Mouse (Mus musculus): ENCODE measurements around the gene Lima1. TPM values are rescaled to one million over a fixed set of nuclear protein-coding genes. Genes with fewer than 3 reads are reported as not detected.

The Lima1 gene
- polyA plus RNA-seq, 1 experiment from 2014 or later: 41.1 TPM

DNA sequence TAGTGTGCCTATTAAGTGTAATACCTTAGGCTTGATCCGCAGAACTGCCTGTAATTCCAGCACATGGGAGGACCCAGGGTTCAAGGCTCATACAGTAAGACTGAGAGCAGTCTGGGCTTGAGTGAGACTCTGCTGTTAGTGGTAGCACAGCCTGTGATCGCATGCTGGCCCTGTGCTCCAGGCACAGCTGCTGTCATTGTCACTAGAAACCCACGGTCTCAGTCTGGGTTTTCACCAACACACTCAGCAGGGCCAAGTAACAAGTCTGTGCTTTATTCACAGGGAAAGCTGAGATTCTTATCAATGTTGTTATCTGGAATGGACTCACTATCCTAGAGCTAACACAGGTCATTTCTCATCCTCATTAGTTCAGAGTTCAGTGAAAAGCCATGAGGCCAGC, 121.1 kb downstream of the Lima1 start:
- TF ChIP-seq CTCF (IDR thresholded peaks at IDR 0.05; ENCODE audit: low read depth): no peak
- no peak overlapping the region for H3K4me3 ChIP-seq (ENCODE audit: low read depth, low read length)
- no peak overlapping the region for H3K9ac ChIP-seq
- WGBS: 53% methylated on average over 3 of the region's 3 CpGs
- DNase-seq: no peak
- H3K4me1 ChIP-seq (ENCODE audit: insufficient read depth): no peaks in the 10 kb centered on the region
- no peaks in the 10 kb centered on the region for H3K36me3 ChIP-seq (ENCODE audit: insufficient read depth)
- no peak overlapping the region for H3K4me2 ChIP-seq
- H3K27ac ChIP-seq (ENCODE audit: low read depth): no peak overlapping the region
- H3K27me3 ChIP-seq (ENCODE audit: insufficient read depth, low read length): no peaks in the 10 kb centered on the region
- H3K9me3 ChIP-seq (ENCODE audit: low read depth, low read length): no peaks in the 10 kb centered on the region
- ATAC-seq (ENCODE audit: insufficient read depth): no peak

DNA sequence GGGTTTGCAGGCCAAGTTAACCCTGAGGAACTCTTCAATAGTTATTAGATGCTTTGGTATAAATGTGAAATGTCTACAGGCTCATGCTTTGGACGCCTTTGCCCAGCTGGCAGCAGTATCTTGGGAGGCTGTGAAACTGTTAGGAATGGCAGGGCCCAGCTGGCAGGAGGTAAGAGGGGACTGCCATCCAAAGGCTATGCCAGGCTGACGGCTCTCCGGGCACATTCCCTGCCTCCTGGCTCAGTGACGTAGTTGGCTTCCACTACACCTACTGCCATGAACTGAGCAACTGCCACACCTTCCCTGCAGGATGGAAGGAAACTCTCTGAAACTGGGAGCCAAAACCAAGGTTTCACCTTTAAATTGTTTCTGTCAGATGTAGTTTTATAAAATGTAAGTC, 135.0 kb downstream of the Lima1 start:
- peaks cover 71% of the 10 kb centered on the region for H3K36me3 ChIP-seq (ENCODE audit: insufficient read depth)
- DNase-seq (no peak), ATAC-seq (ENCODE audit: insufficient read depth) (no peak)
- no peaks in the 10 kb centered on the region for H3K27me3 ChIP-seq (ENCODE audit: insufficient read depth, low read length)
- TF ChIP-seq CTCF (IDR thresholded peaks at IDR 0.05; ENCODE audit: low read depth): no peak
- no peak overlapping the region for H3K27ac ChIP-seq (ENCODE audit: low read depth)
- H3K9me3 ChIP-seq (ENCODE audit: low read depth, low read length): no peaks in the 10 kb centered on the region
- 92% methylated on average over 4 of the region's 4 CpGs for whole genome bisulfite sequencing
- H3K4me2 ChIP-seq: no peak overlapping the region
- no peak overlapping the region for H3K9ac ChIP-seq
- no peak overlapping the region for H3K4me3 ChIP-seq (ENCODE audit: low read depth, low read length)
- no peaks in the 10 kb centered on the region for H3K4me1 ChIP-seq (ENCODE audit: insufficient read depth)

DNA sequence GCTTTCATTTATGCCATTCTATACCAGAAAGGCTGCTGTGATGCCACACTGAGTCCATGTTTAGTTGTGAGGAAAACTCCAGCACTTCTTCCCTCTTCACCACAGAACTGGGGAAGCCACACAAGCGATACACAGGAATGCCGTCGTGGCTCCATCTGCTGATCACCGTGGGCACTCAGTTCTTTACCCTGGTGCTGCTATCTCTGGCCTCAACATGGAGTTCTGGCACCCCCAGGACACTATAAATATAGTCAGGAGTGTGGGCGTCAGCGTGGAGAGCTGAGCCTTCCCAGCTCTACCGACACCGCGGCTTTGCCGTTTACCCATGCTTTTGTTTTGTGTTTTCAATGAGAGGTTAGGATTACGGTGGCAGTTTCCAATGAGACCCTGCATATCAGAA, 138.6 kb downstream of the Lima1 start:
- Histone ChIP-seq H3K4me2 (no peak overlapping the region), H3K4me1 (ENCODE audit: insufficient read depth) (no peaks in the 10 kb centered on the region), H3K9me3 (ENCODE audit: low read depth, low read length) (no peaks in the 10 kb centered on the region), H3K4me3 (ENCODE audit: low read depth, low read length) (no peak overlapping the region), H3K27me3 (ENCODE audit: insufficient read depth, low read length) (no peaks in the 10 kb centered on the region), H3K9ac (no peak overlapping the region), H3K36me3 (ENCODE audit: insufficient read depth) (peaks cover 76% of the 10 kb centered on the region), H3K27ac (ENCODE audit: low read depth) (no peak overlapping the region)
- DNase-seq (no peak), ATAC-seq (ENCODE audit: insufficient read depth) (no peak)
- 87% methylated on average over 11 of the region's 11 CpGs for WGBS
- no peak for TF ChIP-seq CTCF (IDR thresholded peaks at IDR 0.05; ENCODE audit: low read depth)

DNA sequence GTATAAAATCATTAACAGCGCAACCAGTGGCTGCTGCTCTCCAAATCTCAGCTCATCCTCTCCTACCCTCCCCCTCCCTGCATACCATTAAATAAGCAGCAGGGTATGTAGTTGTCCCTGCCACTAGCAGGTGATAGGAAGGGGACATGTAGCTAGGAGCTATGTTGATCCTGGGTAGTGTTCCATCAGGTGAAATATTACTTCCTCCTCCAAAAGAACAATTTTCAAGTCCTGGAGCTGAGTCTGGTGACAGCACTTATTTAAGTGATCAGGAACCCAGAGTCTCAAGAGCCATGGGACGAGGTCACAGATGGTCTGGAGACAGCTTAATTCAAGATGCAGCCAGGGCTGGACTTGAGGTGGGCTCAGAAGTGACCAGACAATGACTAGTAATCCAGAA, 139.6 kb downstream of the Lima1 start:
- Histone ChIP-seq H3K27ac (ENCODE audit: low read depth) (no peak overlapping the region), H3K36me3 (ENCODE audit: insufficient read depth) (peaks cover 69% of the 10 kb centered on the region), H3K4me1 (ENCODE audit: insufficient read depth) (no peaks in the 10 kb centered on the region), H3K9ac (no peak overlapping the region), H3K27me3 (ENCODE audit: insufficient read depth, low read length) (no peaks in the 10 kb centered on the region), H3K4me2 (no peak overlapping the region), H3K4me3 (ENCODE audit: low read depth, low read length) (no peak overlapping the region), H3K9me3 (ENCODE audit: low read depth, low read length) (no peaks in the 10 kb centered on the region)
- 89% methylated on average over 2 of the region's 2 CpGs for WGBS
- no peak for DNase-seq
- no peak for ATAC-seq (ENCODE audit: insufficient read depth)
- no peak for TF ChIP-seq CTCF (IDR thresholded peaks at IDR 0.05; ENCODE audit: low read depth)

DNA sequence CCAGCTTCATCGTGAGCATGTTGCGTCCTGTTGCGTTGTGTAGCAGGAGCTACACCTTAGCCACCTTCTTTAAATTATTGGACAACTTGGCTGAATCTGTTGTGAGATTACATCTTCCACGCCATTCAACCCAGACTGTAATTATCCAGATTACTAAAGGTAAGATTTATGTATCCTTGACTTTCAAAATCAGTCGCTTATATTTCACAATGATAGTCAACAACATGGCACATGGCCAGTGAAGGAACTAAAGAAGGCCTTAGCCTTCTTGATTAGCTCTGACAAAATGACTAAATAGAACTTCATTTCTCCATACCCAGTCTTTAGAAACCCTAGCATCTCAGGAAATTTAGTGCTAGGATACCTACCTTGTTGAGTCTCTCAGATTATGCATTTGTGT, 142.1 kb downstream of the Lima1 start:
- H3K27me3 ChIP-seq (ENCODE audit: insufficient read depth, low read length): no peaks in the 10 kb centered on the region
- no peak overlapping the region for H3K9ac ChIP-seq
- peaks cover 58% of the 10 kb centered on the region for H3K36me3 ChIP-seq (ENCODE audit: insufficient read depth)
- DNase-seq (no peak), ATAC-seq (ENCODE audit: insufficient read depth) (no peak)
- H3K4me3 ChIP-seq (ENCODE audit: low read depth, low read length): no peak overlapping the region
- TF ChIP-seq CTCF (IDR thresholded peaks at IDR 0.05; ENCODE audit: low read depth): no peak
- H3K9me3 ChIP-seq (ENCODE audit: low read depth, low read length): no peaks in the 10 kb centered on the region
- H3K4me1 ChIP-seq (ENCODE audit: insufficient read depth): no peaks in the 10 kb centered on the region
- WGBS: 93% methylated on average over 5 of the region's 5 CpGs
- H3K27ac ChIP-seq (ENCODE audit: low read depth): no peak overlapping the region
- H3K4me2 ChIP-seq: no peak overlapping the region

DNA sequence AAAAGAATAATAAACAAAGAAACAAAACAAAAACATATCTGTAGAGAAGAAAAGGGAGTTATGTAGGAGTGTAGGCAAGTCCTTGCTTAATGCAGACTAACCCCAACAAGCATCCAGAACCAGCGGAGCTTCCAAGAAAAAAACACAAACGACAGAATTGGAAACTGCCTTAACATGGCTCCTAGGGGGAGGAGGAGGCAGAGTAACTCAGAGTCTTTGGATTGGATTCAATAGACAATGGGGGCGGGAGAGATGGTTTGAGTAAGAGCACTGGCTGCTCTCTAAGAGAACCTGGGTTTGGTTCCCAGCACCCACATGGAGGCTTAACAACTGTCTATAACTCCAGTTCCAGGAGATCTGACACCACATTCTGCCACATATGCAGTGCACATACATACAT, 143.6 kb downstream of the Lima1 start:
- Histone ChIP-seq H3K4me2 (no peak overlapping the region), H3K9me3 (ENCODE audit: low read depth, low read length) (no peaks in the 10 kb centered on the region), H3K9ac (no peak overlapping the region), H3K4me3 (ENCODE audit: low read depth, low read length) (no peak overlapping the region), H3K36me3 (ENCODE audit: insufficient read depth) (peaks cover 56% of the 10 kb centered on the region), H3K27ac (ENCODE audit: low read depth) (no peak overlapping the region), H3K4me1 (ENCODE audit: insufficient read depth) (peaks cover 1% of the 10 kb centered on the region), H3K27me3 (ENCODE audit: insufficient read depth, low read length) (no peaks in the 10 kb centered on the region)
- ATAC-seq (ENCODE audit: insufficient read depth): no peak
- DNase-seq: no peak
- WGBS: 89% methylated on average over 3 of the region's 3 CpGs
- no peak for TF ChIP-seq CTCF (IDR thresholded peaks at IDR 0.05; ENCODE audit: low read depth)

DNA sequence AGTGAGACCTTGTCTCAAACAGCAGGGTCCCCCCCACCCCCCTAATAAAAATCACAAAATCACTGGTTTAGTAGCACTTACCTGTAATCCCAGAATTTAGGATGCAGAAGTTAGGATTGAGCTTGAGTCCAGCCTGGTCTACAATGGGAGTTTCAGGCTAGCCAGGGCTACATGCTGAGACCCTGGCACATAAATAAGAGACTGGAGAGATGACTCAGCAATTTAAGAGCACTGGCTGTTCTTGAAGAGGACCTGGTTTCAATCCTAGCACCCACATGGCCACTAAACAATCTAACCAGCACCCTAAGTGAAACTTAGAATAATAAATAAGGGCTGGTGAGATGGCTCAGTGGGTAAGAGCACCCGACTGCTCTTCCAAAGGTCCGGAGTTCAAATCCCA, 144.1 kb downstream of the Lima1 start:
- H3K4me1 ChIP-seq (ENCODE audit: insufficient read depth): peaks cover 3% of the 10 kb centered on the region
- no peak for ATAC-seq (ENCODE audit: insufficient read depth)
- peaks cover 51% of the 10 kb centered on the region for H3K36me3 ChIP-seq (ENCODE audit: insufficient read depth)
- 96% methylated on average over 2 of the region's 2 CpGs for WGBS
- H3K9me3 ChIP-seq (ENCODE audit: low read depth, low read length): no peaks in the 10 kb centered on the region
- no peak for DNase-seq
- H3K27me3 ChIP-seq (ENCODE audit: insufficient read depth, low read length): no peaks in the 10 kb centered on the region
- H3K4me2 ChIP-seq: no peak overlapping the region
- TF ChIP-seq CTCF (IDR thresholded peaks at IDR 0.05; ENCODE audit: low read depth): no peak
- H3K4me3 ChIP-seq (ENCODE audit: low read depth, low read length): no peak overlapping the region
- no peak overlapping the region for H3K9ac ChIP-seq
- no peak overlapping the region for H3K27ac ChIP-seq (ENCODE audit: low read depth)
